ENCODE assay signal across 14 mouse cellular contexts in genomic region chr2:20248043-20248664, GRCm38 (mm10).
DNase-seq lines count a peak whose midpoint lies in the region; ATAC-seq lines count a peak whose summit lies in the region.
"Had no signal": no experiment of that assay in that cellular context is flagged by ENCODE, and none has a peak within 500 bp of the region (broad histone marks: within the 10 kb centered on the region; RNA-seq: fewer than 3 reads in every experiment).

No protein-coding gene starts in this region.

- no peaks in the 10 kb centered on the region for H3K27me3 ChIP-seq in kidney, embryonic 14.5 days (ENCODE audit: control insufficient read depth, insufficient read depth, low read length)
- H3K27me3 ChIP-seq in embryonic facial prominence, embryonic 10.5 days (replicated peaks; ENCODE audit: low read depth, poor library complexity, severe bottlenecking), result no peaks in the 10 kb centered on the region
- H3K27me3 ChIP-seq in forebrain, embryonic 15.5 days, result no peaks in the 10 kb centered on the region
- H3K27me3 ChIP-seq: embryonic facial prominence, embryonic 13.5 days had no signal

- H3K36me3 ChIP-seq in kidney, embryonic 14.5 days (ENCODE audit: control insufficient read depth, insufficient read depth, low read length), result no peaks in the 10 kb centered on the region
- H3K36me3 ChIP-seq in embryonic facial prominence, embryonic 10.5 days (replicated peaks), result no peaks in the 10 kb centered on the region
- no peaks in the 10 kb centered on the region for H3K36me3 ChIP-seq in forebrain, embryonic 15.5 days
- H3K36me3 ChIP-seq: embryonic facial prominence, embryonic 13.5 days had no signal

- no peak overlapping the region for H3K9ac ChIP-seq in kidney, embryonic 14.5 days (ENCODE audit: low read depth, low read length)
- no peak overlapping the region for H3K9ac ChIP-seq in forebrain, embryonic 15.5 days (replicated peaks)
- H3K9ac ChIP-seq: embryonic facial prominence, embryonic 13.5 days had no signal

- no peak overlapping the region for H3K27ac ChIP-seq in kidney, embryonic 14.5 days (ENCODE audit: low read depth, low read length)
- no peak overlapping the region for H3K27ac ChIP-seq in embryonic facial prominence, embryonic 10.5 days (replicated peaks)
- 0 out of 2 replicates have a peak overlapping the region, but pooled peaks have one; percentile 37 for H3K27ac ChIP-seq in forebrain, embryonic 15.5 days (replicated peaks)
- H3K27ac ChIP-seq: embryonic facial prominence, embryonic 13.5 days had no signal

- peak; percentile 4 for DNase-seq in kidney, postnatal 14 days
- DNase-seq in embryonic facial prominence, embryonic 10.5 days (ENCODE audit: low spot score), result peak; percentile 10
- peak; percentile 41 to 54 for DNase-seq in layer of hippocampus, postnatal 36 days
- DNase-seq in adrenal gland, adult 2 months, result no peak
- DNase-seq in adrenal gland, postnatal 10 days, result no peak
- DNase-seq: kidney, postnatal 25 days; lung, postnatal 36 days; thymus, postnatal 14 days had no signal

- no peak for ATAC-seq in kidney, embryonic 14.5 days (ENCODE audit: low FRiP score, low TSS enrichment)
- 0 out of 2 replicates have a peak, but pooled peaks have one; percentile 26 for ATAC-seq in forebrain, embryonic 15.5 days (replicated peaks)
- ATAC-seq: hindbrain, embryonic 16.5 days had no signal

- H3K4me1 ChIP-seq in kidney, embryonic 14.5 days (ENCODE audit: control insufficient read depth, insufficient read depth, low read length), result no peaks in the 10 kb centered on the region
- H3K4me1 ChIP-seq in embryonic facial prominence, embryonic 10.5 days, result peaks cover 16% of the 10 kb centered on the region
- H3K4me1 ChIP-seq in forebrain, embryonic 15.5 days, result peaks cover 17% of the 10 kb centered on the region

- WGBS in kidney, embryonic 14.5 days, result 58% methylated on average over 4 of the region's 4 CpGs
- WGBS in embryonic facial prominence, embryonic 10.5 days, result 56% methylated on average over 4 of the region's 4 CpGs
- 50% methylated on average over 4 of the region's 4 CpGs for WGBS in forebrain, embryonic 15.5 days

- H3K9me3 ChIP-seq in kidney, embryonic 14.5 days (ENCODE audit: control insufficient read depth, low read length), result no peaks in the 10 kb centered on the region
- H3K9me3 ChIP-seq in embryonic facial prominence, embryonic 10.5 days, result no peaks in the 10 kb centered on the region
- no peaks in the 10 kb centered on the region for H3K9me3 ChIP-seq in forebrain, embryonic 15.5 days
- H3K9me3 ChIP-seq: embryonic facial prominence, embryonic 13.5 days had no signal

- no peak overlapping the region for H3K4me2 ChIP-seq in kidney, embryonic 14.5 days (replicated peaks; ENCODE audit: low read depth, low read length)
- no peak overlapping the region for H3K4me2 ChIP-seq in forebrain, embryonic 15.5 days (replicated peaks)
- H3K4me2 ChIP-seq: embryonic facial prominence, embryonic 13.5 days; heart, embryonic 11.5 days; liver, embryonic 11.5 days had no signal

- H3K4me3 ChIP-seq in kidney, embryonic 14.5 days (ENCODE audit: low read length), result no peak overlapping the region
- no peak overlapping the region for H3K4me3 ChIP-seq in embryonic facial prominence, embryonic 10.5 days
- H3K4me3 ChIP-seq in forebrain, embryonic 15.5 days, result no peak overlapping the region
- H3K4me3 ChIP-seq: embryonic facial prominence, embryonic 13.5 days had no signal

Comparison
In these comparisons a context has a peak if more than half of its experiments do, and no peak if none do; other contexts are left out.
1. DNase-seq: peak in kidney, postnatal 14 days (single experiment), embryonic facial prominence, embryonic 10.5 days (single experiment) and layer of hippocampus, postnatal 36 days (2 of 2); none in adrenal gland, adult 2 months (single experiment) and adrenal gland, postnatal 10 days (single experiment).